Mouse (Mus musculus): Measurements from ENCODE around the gene Leng1.

Leng1 gene

DNA sequence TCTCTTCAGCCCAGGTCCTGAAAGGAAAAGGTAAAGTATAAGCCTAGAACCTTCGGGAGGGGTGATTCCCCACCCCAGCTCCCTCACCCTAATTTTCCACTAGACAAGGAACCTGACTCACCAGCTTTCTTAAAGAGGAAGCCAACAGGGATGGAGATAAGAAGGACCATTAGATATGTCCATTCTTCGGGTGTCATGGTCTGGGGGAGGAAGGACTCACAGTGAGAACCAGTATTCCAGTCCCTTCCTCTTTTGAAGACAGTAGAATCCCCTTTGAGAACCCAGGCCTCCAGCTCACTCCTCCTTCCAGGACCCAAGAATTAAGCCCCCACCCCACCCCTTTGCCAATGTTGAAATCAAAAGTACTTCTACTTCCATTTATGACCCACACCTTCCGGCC is 26.3 kb upstream of the Leng1 start:
- DNase-seq, result no peak

GRCm38 (mm10) chr7:3685400-3686187 is 20.0 kb upstream of the Leng1 start:
- no peak for DNase-seq

- no peak for DNase-seq
Observed at GRCm38 (mm10) chr7:3684698-3685097, 19.1 kb upstream of the Leng1 start.

DNA sequence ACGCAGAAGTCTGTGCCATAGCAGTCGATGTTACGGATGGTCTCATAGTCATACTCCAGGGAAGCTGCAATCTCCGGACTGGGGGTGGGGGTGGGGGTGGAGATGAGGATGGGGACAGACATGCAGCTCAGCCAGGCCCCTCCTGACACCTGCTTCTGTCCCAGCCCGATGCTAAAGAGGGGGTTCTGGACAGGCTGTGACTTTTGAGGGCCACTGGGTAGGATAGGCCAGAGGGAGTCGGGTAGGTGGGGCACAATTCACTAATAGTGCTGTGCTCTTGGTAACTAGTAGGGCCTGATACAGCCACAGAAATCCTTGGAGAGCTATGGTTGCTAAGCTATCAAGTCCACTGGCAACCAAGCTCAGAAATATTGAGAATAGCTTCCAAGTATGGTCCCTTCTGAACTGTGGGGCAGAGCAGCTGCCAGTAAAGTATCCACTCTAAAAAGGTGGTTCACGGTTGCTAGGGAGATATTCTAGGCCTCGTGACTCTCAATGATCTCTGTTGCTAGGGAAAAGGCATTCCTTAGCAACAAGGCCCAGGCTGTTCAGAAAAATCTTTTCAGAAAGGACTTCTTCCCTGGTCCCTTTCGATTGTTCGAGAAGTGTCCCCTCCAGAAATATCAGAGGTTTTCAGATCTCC is 18.4 kb upstream of the Leng1 start:
- peak; percentile 42 for DNase-seq

GRCm38 (mm10) chr7:3677342-3677741 is 11.7 kb upstream of the Leng1 start, which contains the start of gene Tmc4:
Gene Tmc4 (minus strand): TSS chr7:3677553.
- no peak for DNase-seq

- DNase-seq, result no peak
Observed at GRCm38 (mm10) chr7:3676371-3676770, 10.7 kb upstream of the Leng1 start.

- no peak for DNase-seq
Observed at GRCm38 (mm10) chr7:3675228-3675548, 9.5 kb upstream of the Leng1 start.

GRCm38 (mm10) chr7:3674507-3675227 is 9.0 kb upstream of the Leng1 start:
- DNase-seq, result peak; percentile 78

DNA sequence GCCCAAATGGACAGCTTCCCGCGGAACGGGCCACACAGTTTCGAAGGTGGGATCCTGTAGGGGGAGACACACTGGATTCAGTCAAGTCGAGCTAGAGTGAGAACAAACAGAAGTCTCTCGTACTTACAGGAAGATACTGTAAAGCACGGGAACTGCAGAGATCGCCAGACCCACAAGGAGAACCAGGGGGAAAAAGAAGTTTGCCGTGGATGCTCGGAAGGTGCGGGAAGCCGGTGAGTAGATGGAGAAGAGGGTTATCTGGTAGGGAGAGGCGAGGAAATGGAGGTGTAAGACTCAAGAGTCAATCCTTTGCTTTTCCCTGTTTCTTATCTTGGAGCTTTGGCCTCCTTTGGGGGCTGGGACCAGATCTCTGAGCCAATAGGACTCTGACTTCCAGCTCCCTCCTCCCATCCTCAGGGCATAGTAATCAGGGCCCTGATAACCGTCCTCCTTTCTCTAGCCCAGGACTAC is 1.3 kb upstream of the Leng1 start:
- no peak for DNase-seq

DNA sequence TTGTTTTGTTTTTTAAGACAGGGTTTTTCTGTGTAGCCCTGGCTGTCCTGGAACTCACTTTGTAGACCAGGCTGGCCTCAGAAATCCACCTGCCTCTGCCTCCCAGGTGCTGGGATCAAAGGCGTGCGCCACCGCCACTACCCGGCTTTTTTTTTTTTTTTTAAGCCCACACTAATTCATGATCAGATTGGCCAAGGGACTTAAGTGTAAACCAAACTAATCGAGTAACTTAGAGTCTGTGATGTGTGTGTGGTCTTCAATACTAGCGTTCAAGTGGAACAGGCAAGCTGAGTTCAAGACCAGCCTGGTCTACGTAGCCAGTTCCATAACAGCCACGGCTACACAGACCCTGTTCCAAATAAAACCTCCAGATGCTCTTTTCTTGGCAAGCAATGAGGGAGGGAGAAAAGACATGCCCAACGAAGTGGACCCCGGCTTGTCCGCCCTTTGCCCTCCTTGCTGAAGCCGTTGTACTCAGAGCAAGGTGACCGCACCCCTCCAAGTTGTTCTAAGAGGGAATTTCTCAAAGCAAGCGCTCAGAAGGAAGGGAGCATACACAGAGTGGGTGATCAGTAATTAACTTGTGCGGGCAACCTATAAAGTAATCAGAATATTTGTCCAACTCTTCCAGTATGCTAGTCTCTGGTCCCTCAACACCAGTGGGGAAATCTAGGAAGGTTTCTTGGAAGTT is 971 bp downstream of the Leng1 start:
- DNase-seq, result no peak

DNA sequence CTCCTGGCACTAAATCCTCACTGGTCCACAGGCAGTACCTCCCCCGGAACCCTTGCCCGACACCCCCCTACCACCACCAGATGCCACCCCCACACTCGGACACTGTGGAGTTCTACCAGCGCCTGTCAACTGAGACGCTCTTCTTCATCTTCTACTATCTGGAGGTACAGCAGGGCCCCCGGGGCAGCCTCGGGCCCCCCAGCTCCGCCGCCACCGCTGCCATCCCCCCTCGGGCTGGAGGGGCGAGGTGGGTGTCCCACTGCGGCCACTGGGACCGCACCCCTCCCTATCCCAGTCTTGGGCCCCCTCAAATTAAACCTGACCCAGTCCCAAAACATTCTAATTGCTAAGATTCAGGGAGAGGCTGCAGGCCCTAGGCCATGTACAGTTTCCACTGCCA is 7.1 kb downstream of the Leng1 start:
- no peak for DNase-seq

- DNase-seq, result no peak
Observed at GRCm38 (mm10) chr7:3656966-3657365, 8.7 kb downstream of the Leng1 start.

DNA sequence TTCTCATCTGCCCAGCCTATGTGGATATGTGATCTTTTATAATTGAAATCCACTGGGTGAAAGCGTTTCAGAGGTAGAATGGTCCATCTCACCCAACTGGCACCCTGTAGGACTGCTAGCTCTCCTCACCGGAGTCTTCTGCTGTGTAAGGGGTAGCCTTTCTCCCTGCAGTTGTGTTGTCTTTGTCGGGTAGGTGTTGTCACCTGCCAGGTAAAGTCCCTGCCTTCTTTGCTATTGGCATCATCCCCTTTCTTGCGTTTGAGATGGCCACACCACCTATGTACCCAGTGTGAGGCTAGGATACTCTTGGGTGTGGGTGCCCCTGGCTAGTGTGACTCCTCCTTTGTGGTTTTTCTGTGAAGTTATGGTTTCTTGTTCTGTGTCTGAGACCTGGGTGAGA is 19.0 kb downstream of the Leng1 start:
- no peak for DNase-seq

GRCm38 (mm10) chr7:3646188-3646587 is 19.5 kb downstream of the Leng1 start:
- DNase-seq, result no peak

GRCm38 (mm10) chr7:3645488-3646025 is 20.1 kb downstream of the Leng1 start:
- DNase-seq, result no peak

DNA sequence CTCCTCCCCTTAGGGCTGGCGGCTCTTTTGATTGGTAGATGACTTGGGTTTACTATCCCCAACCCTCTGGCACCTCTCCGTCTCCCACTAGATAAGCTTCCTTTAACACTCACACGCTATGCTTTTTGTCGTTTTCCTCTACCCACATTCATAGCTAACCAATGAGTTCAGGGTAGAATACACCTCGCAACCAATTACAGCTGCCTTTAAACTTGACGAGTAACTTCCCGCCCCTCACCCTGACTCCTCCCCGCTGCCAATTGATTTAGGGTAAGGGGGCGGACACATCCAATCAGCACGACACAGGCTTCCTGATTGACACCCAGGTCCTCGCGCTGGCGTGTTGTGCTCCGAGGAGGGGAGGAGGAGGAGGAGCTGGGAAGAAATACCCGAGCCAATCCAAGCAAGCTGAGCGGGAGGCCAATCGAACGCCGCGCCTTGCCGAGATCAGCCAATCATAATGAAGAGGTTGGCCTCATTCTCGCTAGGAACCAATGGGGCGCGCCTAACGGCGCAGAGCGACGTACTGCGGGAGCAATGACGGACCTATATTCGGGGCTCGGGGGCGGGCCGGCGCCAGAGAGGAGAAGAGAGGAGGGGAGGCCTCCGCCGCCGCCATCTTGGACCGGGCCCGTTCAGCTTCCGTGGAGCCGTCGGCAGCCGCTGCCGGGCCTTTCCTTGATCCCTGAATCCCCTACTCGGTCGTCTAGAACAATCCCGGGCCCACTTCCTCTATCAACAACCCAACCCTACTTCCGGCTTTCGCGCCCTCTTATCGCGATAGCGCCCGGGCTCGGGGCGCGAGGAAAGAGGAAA is 20.8 kb downstream of the Leng1 start, which contains the start of gene Cnot3:
Cnot3 (plus strand) TSS at position 597 of the 816 bp plus-strand sequence.
- DNase-seq, result peak; percentile 100

DNA sequence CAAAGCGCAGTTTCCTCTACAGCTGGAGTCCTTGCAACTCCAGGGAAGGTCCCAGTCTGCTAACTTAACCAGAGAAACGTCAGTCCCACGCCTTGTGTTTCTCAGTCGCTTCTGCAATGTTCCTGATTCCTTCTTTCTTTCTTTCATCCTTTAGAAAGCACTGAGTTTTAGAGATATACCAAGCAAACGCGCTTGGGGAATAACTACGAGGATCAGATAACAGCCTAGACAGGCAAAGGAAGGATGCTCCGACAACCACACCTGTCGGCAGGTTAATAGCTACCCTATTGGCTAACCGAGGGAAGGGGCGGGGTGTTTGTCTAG is 21.3 kb downstream of the Leng1 start:
- DNase-seq, result no peak

DNA sequence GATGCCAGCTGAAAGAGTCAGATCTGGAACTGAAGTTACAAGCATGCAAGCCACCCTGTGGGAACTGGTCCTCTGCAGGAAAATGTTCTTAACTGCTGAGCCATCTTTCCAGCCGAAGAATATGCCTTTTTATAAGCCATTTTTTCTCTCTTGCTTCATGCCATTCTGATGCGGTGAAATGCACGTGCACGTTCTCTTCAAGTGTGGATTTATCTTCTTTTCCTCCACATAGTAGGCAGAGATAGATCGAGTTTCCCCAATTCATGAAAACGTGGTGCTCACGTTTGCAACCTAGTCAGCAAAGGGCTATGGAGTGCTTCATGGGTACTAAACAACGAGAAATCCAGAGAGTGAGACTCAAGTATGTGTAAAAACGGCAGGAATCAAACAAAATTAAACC is 21.8 kb downstream of the Leng1 start:
- no peak for DNase-seq

DNA sequence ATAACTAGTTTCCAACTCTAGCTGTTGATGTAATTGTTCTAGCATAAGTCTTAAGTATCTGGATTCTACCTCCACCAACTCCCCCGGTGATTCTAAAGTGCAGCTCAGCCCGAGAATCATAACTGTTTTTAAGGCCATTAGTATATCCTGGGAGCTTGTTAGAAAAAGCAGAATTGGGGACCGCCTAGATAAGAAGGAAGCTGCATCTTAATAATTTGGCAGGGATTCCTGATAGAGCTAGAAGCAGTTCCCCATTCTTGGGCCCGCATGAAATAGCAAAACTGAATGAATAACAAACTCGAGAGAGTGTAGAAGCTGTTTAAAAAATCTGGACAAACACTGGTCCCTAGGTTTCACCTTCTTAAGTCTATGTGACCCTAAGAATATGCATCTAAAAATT is 22.2 kb downstream of the Leng1 start:
- DNase-seq, result no peak

DNA sequence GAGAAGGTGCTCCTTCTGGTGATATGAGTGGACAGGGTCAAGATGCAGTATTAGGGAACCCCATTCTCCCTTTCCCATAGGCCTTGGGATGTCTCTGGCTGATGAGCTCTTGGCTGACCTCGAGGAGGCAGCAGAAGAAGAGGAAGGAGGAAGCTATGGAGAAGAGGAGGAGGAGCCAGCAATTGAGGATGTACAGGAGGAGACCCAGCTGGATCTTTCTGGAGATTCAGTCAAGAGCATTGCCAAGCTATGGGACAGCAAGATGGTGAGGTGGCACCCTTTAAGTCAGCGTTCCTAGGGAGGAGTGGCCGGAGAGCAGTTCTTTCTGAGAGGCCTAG is 35.2 kb downstream of the Leng1 start:
- DNase-seq, result no peak

GRCm38 (mm10) chr7:3629543-3630477 is 35.8 kb downstream of the Leng1 start, which contains the start of the genes Tfpt and Prpf31:
Gene Tfpt (minus strand): TSS chr7:3629929.
Gene Prpf31 (plus strand): TSS chr7:3629985.
- DNase-seq, result peak; percentile 95

All from right cerebral cortex, adult 18-20 months (tissue).